Mouse (Mus musculus) cerebellum, postnatal 10 days (tissue): ENCODE measurements around the gene Wbp1l.
A peak's percentile ranks its signal among the peaks of the same experiment; 100 is the strongest.

Source experiments
- DNase-seq, 2 experiments: peaks; one replicate each; pipeline ENCODE4 v3.0.0; 2021; ENCODE audit warnings: mixed read lengths in 2 of 2

The Wbp1l gene

GRCm38 (mm10) chr19:46599375-46600256 is 732 bp downstream of the Wbp1l start:
- DNase-seq: peak in 1 of 2 experiments; percentile 31

- no peak for DNase-seq
Measured at GRCm38 (mm10) chr19:46600371-46600770, 1.5 kb downstream of the Wbp1l start.

GRCm38 (mm10) chr19:46601491-46601890 is 2.6 kb downstream of the Wbp1l start:
- DNase-seq: no peak

GRCm38 (mm10) chr19:46602406-46602805 is 3.5 kb downstream of the Wbp1l start:
- DNase-seq: no peak

- DNase-seq: no peak
Measured at GRCm38 (mm10) chr19:46606718-46607117, 7.8 kb downstream of the Wbp1l start.

- DNase-seq: no peak
Measured at GRCm38 (mm10) chr19:46607424-46607823, 8.5 kb downstream of the Wbp1l start.

- no peak for DNase-seq
Measured at GRCm38 (mm10) chr19:46608158-46608557, 9.3 kb downstream of the Wbp1l start.

- no peak for DNase-seq
Measured at GRCm38 (mm10) chr19:46616378-46616777, 17.5 kb downstream of the Wbp1l start.

GRCm38 (mm10) chr19:46617361-46617760 is 18.5 kb downstream of the Wbp1l start:
- no peak for DNase-seq

GRCm38 (mm10) chr19:46618322-46618721 is 19.4 kb downstream of the Wbp1l start:
- no peak for DNase-seq

GRCm38 (mm10) chr19:46619001-46619400 is 20.1 kb downstream of the Wbp1l start:
- DNase-seq: peak; percentile 63 to 73

GRCm38 (mm10) chr19:46619518-46619917 is 20.6 kb downstream of the Wbp1l start:
- DNase-seq: no peak

- no peak for DNase-seq
Measured at GRCm38 (mm10) chr19:46620016-46620808, 21.3 kb downstream of the Wbp1l start.

- DNase-seq: no peak
Measured at GRCm38 (mm10) chr19:46621236-46622183, 22.6 kb downstream of the Wbp1l start.

- DNase-seq: no peak
Measured at GRCm38 (mm10) chr19:46622659-46623193, 23.8 kb downstream of the Wbp1l start.

GRCm38 (mm10) chr19:46623194-46623667 is 24.3 kb downstream of the Wbp1l start:
- no peak for DNase-seq

GRCm38 (mm10) chr19:46623790-46624772 is 25.2 kb downstream of the Wbp1l start:
- DNase-seq: peak; percentile 54 to 64

GRCm38 (mm10) chr19:46625015-46625414 is 26.1 kb downstream of the Wbp1l start:
- DNase-seq: no peak

GRCm38 (mm10) chr19:46625519-46625918 is 26.6 kb downstream of the Wbp1l start:
- no peak for DNase-seq

GRCm38 (mm10) chr19:46628403-46628802 is 29.5 kb downstream of the Wbp1l start:
- no peak for DNase-seq

GRCm38 (mm10) chr19:46629807-46630206 is 30.9 kb downstream of the Wbp1l start:
- no peak for DNase-seq
